Mouse (Mus musculus) megakaryocyte-erythroid progenitor cell, adult 5 weeks (primary cell): ENCODE measurements around the gene Pak2. TPM values are rescaled to one million over a fixed set of nuclear protein-coding genes. Genes with fewer than 3 reads are reported as not detected.

ENCODE experiments used
- polyA plus RNA-seq: library from polyadenylated mRNA; stranded (reverse); fragments of >175 nt; gene quantifications from 2 replicates; pipeline ENCODE4 v1.2.3, GENCODE M21; 2012

Pak2 gene
- polyA plus RNA-seq = 36.0 and 45.3 TPM in 2 replicates

GRCm38 (mm10) chr16:32078991-32079511, at the start of gene Pak2:
Gene Pak2, minus strand, starts transcription at chr16:32079342.

DNA sequence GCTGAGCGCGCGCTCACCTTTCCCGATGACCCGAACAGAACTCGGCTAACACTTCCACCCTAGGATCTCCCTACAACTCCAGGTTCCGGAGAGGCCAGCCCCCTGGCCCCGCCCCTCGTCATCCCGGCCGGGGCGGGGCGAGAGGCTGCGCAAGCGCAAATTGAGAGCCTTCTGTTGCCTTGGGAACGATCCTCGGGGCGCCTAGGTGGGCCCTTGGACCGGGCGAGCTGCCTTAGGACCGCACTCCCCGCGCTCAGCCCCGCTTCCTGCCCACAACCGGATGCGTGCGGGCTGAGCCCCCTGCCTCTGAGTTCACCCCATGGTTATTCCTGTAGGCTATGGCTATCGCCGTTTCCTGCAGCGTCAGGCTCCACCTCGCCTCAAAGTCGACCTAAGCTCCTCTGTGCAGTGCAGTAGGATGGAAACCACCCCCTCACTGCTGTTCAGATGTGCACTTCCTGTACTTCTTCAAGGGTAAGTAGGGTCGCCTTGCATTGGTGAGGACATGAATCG, 20.6 kb upstream of the Pak2 start, which contains the start of the genes Pigx and Cep19:
TSS of gene Pigx (minus strand) at position 103 of the 513 bp plus-strand sequence.
TSS of gene Cep19 (plus strand) at position 163 of the 513 bp plus-strand sequence.

GRCm38 (mm10) chr16:32002509-32003477, 76.3 kb downstream of the Pak2 start, which contains the start of gene Senp5:
Gene Senp5, minus strand, starts transcription at chr16:32003287.

Other genes with a start within 250 kb of the Pak2 start
- gene Meltf, start 200.5 kb downstream of the Pak2 start, polyA plus RNA-seq = 0.05 TPM in 1 of 2 replicates, not detected in the other
- gene Pigz, start 145.5 kb downstream of the Pak2 start, polyA plus RNA-seq = 0.05 TPM in 1 of 2 replicates, not detected in the other
- 67.5 and 68.0 TPM in 2 replicates for gene 0610012G03Rik, start 130.8 kb downstream of the Pak2 start, polyA plus RNA-seq
- gene Ncbp2, start 130.8 kb downstream of the Pak2 start, polyA plus RNA-seq = 79.6 and 109 TPM in 2 replicates
- 3.0 and 3.1 TPM in 2 replicates for gene Senp5, start 76.1 kb downstream of the Pak2 start, polyA plus RNA-seq
- gene Pigx, start 20.4 kb upstream of the Pak2 start, polyA plus RNA-seq = 37.7 and 38.6 TPM in 2 replicates
- 4.1 and 6.0 TPM in 2 replicates for gene Cep19, start 20.5 kb upstream of the Pak2 start, polyA plus RNA-seq
- 98.7 and 161 TPM in 2 replicates for gene Nrros, start 86.3 kb upstream of the Pak2 start, polyA plus RNA-seq
- 13.1 and 13.8 TPM in 2 replicates for gene Bex6, start 100.5 kb upstream of the Pak2 start, polyA plus RNA-seq
- 7.1 and 8.0 TPM in 2 replicates for gene Fbxo45, start 167.8 kb upstream of the Pak2 start, polyA plus RNA-seq
- 10.8 and 14.9 TPM in 2 replicates for gene Wdr53, start 167.9 kb upstream of the Pak2 start, polyA plus RNA-seq
- not detected in 2 replicates for gene Smco1, start 192.1 kb upstream of the Pak2 start, polyA plus RNA-seq
- gene Rnf168, start 198.1 kb upstream of the Pak2 start, polyA plus RNA-seq = 8.0 and 11.0 TPM in 2 replicates